Mouse (Mus musculus) liver, adult 2 months (tissue): ENCODE measurements around the gene Abcg2.

Source experiments
- CTCF ChIP-seq: fragments of 200-500 bp; IDR thresholded peaks from 2 replicates; pipeline ENCODE4 v1.5.1; 2011; ENCODE audit warnings: low read depth, low read length, control low read depth
- POLR2A ChIP-seq: fragments of 200-500 bp; IDR thresholded peaks from 2 replicates; pipeline ENCODE4 v1.6.1; 2011; ENCODE audit warnings: low read length, control low read depth; ENCODE audit not compliant: insufficient read depth; ENCODE audit errors: extremely low read depth

GRCm38 (mm10) chr6:58639391-58639790 is 55.1 kb downstream of the Abcg2 start:
- no peak for TF ChIP-seq POLR2A
- no peak for TF ChIP-seq CTCF
